Comparison of ENCODE assay signal across 9 mouse cellular contexts in the genomic region with DNA sequence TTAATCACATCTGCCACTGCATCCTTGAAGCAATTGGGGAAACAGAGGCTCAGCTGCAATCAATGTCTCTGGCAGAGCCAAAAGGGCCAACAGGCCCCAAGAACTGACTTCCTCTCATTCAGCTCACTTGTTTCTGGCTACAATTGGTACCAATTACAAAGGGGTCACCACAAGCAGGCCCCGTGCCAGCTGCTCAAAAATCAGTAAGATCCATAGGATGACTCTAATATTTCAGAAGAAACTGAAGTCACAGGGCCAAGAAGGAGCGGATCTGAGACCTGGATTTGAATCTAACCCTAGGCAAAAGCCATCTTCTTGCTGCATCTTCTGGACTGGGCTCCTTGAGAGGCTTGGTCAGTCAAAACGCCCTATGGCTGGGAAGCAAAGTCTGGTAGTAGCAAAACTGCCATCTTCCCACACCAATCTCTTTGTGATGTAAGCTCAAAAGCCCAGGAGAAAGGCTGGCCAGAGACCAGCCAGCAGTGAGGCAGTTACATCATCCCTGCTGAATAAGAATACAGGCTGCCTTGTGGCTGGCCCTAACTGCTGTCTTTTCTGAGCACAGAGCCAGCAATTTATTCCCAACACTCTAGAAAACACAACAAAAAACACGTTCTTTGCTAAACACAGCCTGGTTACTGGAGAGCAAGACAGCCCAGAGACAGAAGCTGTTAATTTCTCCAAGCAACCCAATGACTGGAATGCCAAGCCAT. TPM values are rescaled to one million over a fixed set of nuclear protein-coding genes. Genes with fewer than 3 reads are reported as not detected.
DNase-seq lines count a peak whose midpoint lies in the region; TF ChIP-seq lines count a peak whose summit lies in the region.
"Had no signal": no experiment of that assay in that cellular context is flagged by ENCODE, and none has a peak within 500 bp of the region (broad histone marks: within the 10 kb centered on the region; RNA-seq: fewer than 3 reads in every experiment).

No protein-coding gene starts in this region.

- no peak overlapping the region for H3K27ac ChIP-seq in ES-Bruce4 (ENCODE audit: insufficient read depth, low read length)
- peak overlapping the region; percentile 98 for H3K27ac ChIP-seq in layer of hippocampus, adult 2 months
- no peak overlapping the region; the same call in 1 of the 2 replicates for H3K27ac ChIP-seq in midbrain, embryonic 10.5 days (replicated peaks)

- TF ChIP-seq EP300 in ES-Bruce4 (IDR thresholded peaks at IDR 0.05; ENCODE audit: insufficient read depth, low read depth, low read length) = no peak

- no peaks in the 10 kb centered on the region for H3K27me3 ChIP-seq in ES-Bruce4 (ENCODE audit: control insufficient read depth, insufficient read depth, low read length, poor library complexity, severe bottlenecking)
- no peaks in the 10 kb centered on the region for H3K27me3 ChIP-seq in midbrain, embryonic 10.5 days (ENCODE audit: low read depth, poor library complexity, severe bottlenecking)
- H3K27me3 ChIP-seq: Patski had no signal

- peak overlapping the region; percentile 72; the same call in 1 of the 2 replicates for H3K9ac ChIP-seq in ES-Bruce4 (ENCODE audit: low read depth, poor library complexity, severe bottlenecking)

- no peaks in the 10 kb centered on the region for H3K36me3 ChIP-seq in ES-Bruce4 (ENCODE audit: control insufficient read depth, insufficient read depth, low read length, poor library complexity, severe bottlenecking)
- peaks cover 26% of the 10 kb centered on the region for H3K36me3 ChIP-seq in midbrain, embryonic 10.5 days

- no peak for TF ChIP-seq CTCF in ES-Bruce4 (IDR thresholded peaks at IDR 0.05; ENCODE audit: low read depth, low read length)
- TF ChIP-seq CTCF in layer of hippocampus, adult 2 months (conservative IDR thresholded peaks at IDR 0.05) = no peak

- peak overlapping the region; percentile 60; the same call in 1 of the 2 replicates for H3K4me3 ChIP-seq in ES-Bruce4 (ENCODE audit: low read depth, low read length)
- H3K4me3 ChIP-seq in layer of hippocampus, adult 2 months = peak overlapping the region; percentile 92
- H3K4me3 ChIP-seq in midbrain, embryonic 10.5 days = peak overlapping the region; percentile 100

- WGBS in midbrain, embryonic 10.5 days = 90% methylated on average over 4 of the region's 4 CpGs

- intact Hi-C loops in gastrocnemius, postnatal 14 days (cut with DNase I; ENCODE audit: low total_unique reads) = no loop called here

- no peaks in the 10 kb centered on the region for H3K9me3 ChIP-seq in ES-Bruce4 (replicated peaks; ENCODE audit: control insufficient read depth, insufficient read depth, low read length, poor library complexity, severe bottlenecking)
- H3K9me3 ChIP-seq in midbrain, embryonic 10.5 days (replicated peaks) = no peaks in the 10 kb centered on the region

- DNase-seq in gastrocnemius, postnatal 25 days = peak; percentile 37
- no peak for DNase-seq in gastrocnemius, postnatal 14 days
- peak; percentile 82 for DNase-seq in fibroblast of lung, adult 2 months (ENCODE audit: low read depth)
- peak; percentile 57 to 79 for DNase-seq in layer of hippocampus, adult 2 months (ENCODE audit: low spot score in 2 of 2)
- DNase-seq in midbrain, embryonic 10.5 days (ENCODE audit: low spot score) = no peak
- no peak for DNase-seq in natural killer cell, adult 2 months (ENCODE audit: low spot score in 2 of 2)
- DNase-seq in urinary bladder, adult 2 months (ENCODE audit: low spot score) = no peak

- TF ChIP-seq POLR2A in ES-Bruce4 (IDR thresholded peaks at IDR 0.05; ENCODE audit: insufficient read depth, low read length) = no peak

- no peaks in the 10 kb centered on the region for H3K4me1 ChIP-seq in ES-Bruce4 (ENCODE audit: control insufficient read depth, insufficient read depth, low read length)
- H3K4me1 ChIP-seq in midbrain, embryonic 10.5 days = peaks cover 26% of the 10 kb centered on the region

RNA-seq across cellular contexts. Expression of gene Rnf114, which starts 1.5 kb away (rescaled TPM):
- total RNA-seq in gastrocnemius, postnatal 25 days (2021) = 10 to 100 TPM; 23.0 to 28.4 TPM
- 10 to 100 TPM; 15.3 to 15.6 TPM for total RNA-seq in gastrocnemius, postnatal 14 days (2021)
- polyA plus RNA-seq in ES-Bruce4 (2011; ENCODE audit: insufficient read depth, insufficient read length, low read depth, missing spikeins) = 87.5 and 97.0 TPM in 2 replicates
- total RNA-seq in layer of hippocampus, adult 2 months (2021) = 10 to 100 TPM; 50.9 to 51.6 TPM
- polyA plus RNA-seq in midbrain, embryonic 10.5 days (2016; fragmentation: Nextera tagmentation; extraction: Ambion mirVana) = 139 and 154 TPM in 2 replicates
- 78.6 and 81.3 TPM in 2 replicates for polyA plus RNA-seq in urinary bladder, adult 2 months (2012; rRNA removed)

RNA-seq across cellular contexts. Expression of gene Spata2, which starts 1.7 kb away (rescaled TPM):
- 10 to 100 TPM; 15.1 to 15.7 TPM for total RNA-seq in gastrocnemius, postnatal 25 days (2021)
- total RNA-seq in gastrocnemius, postnatal 14 days (2021) = 10 to 100 TPM; 11.6 to 15.7 TPM
- 13.6 and 18.9 TPM in 2 replicates for polyA plus RNA-seq in ES-Bruce4 (2011; ENCODE audit: insufficient read depth, insufficient read length, low read depth, missing spikeins)
- total RNA-seq in layer of hippocampus, adult 2 months (2021) = 10 to 100 TPM; 80.9 to 82.4 TPM
- 19.1 and 23.5 TPM in 2 replicates for polyA plus RNA-seq in midbrain, embryonic 10.5 days (2016; fragmentation: Nextera tagmentation; extraction: Ambion mirVana)
- polyA plus RNA-seq in urinary bladder, adult 2 months (2012; rRNA removed) = 15.1 and 15.2 TPM in 2 replicates

RNA-seq across cellular contexts. Expression of gene Snai1, which starts 47.0 kb away (rescaled TPM):
- total RNA-seq in gastrocnemius, postnatal 25 days (2021) = 1 to 10 TPM; 1.3 TPM
- total RNA-seq in gastrocnemius, postnatal 14 days (2021) = 1 to 10 TPM; 3.2 to 3.5 TPM
- 5.9 and 6.7 TPM in 2 replicates for polyA plus RNA-seq in ES-Bruce4 (2011; ENCODE audit: insufficient read depth, insufficient read length, low read depth, missing spikeins)
- total RNA-seq in layer of hippocampus, adult 2 months (2021) = under 1 TPM; 0.64 to 0.82 TPM
- polyA plus RNA-seq in midbrain, embryonic 10.5 days (2016; fragmentation: Nextera tagmentation; extraction: Ambion mirVana) = 30.0 and 36.1 TPM in 2 replicates
- 21.3 and 31.0 TPM in 2 replicates for polyA plus RNA-seq in urinary bladder, adult 2 months (2012; rRNA removed)

Comparison
In these comparisons a context has a peak if more than half of its experiments do, and no peak if none do; other contexts are left out.
1. DNase-seq: peak in gastrocnemius, postnatal 25 days (single experiment), fibroblast of lung, adult 2 months (single experiment) and layer of hippocampus, adult 2 months (2 of 2); none in gastrocnemius, postnatal 14 days (single experiment), midbrain, embryonic 10.5 days (single experiment), natural killer cell, adult 2 months (0 of 2) and urinary bladder, adult 2 months (single experiment).
2. RNA of gene Spata2, which starts 1.7 kb away (total RNA-seq): 80.9 to 82.4 TPM in layer of hippocampus, adult 2 months; 15.1 to 15.7 TPM in gastrocnemius, postnatal 25 days and 11.6 to 15.7 TPM in gastrocnemius, postnatal 14 days; every median in the first group is over 4 times any median in the second.
3. Peak in every context shown above with its lines, with median percentiles within 50 percentile points of each other: H3K4me3 ChIP-seq.